Mouse (Mus musculus) ES-Bruce4 (cell line): ENCODE data around the gene Vps39.

Source experiments
- CTCF ChIP-seq: IDR thresholded peaks from one replicate; pipeline ENCODE4 v1.8.1; 2011; ENCODE audit warnings: low read depth, low read length
- EP300 ChIP-seq: IDR thresholded peaks from 2 replicates; pipeline ENCODE4 v1.6.1; 2011; ENCODE audit warnings: low read depth, low read length; ENCODE audit not compliant: insufficient read depth

DNA sequence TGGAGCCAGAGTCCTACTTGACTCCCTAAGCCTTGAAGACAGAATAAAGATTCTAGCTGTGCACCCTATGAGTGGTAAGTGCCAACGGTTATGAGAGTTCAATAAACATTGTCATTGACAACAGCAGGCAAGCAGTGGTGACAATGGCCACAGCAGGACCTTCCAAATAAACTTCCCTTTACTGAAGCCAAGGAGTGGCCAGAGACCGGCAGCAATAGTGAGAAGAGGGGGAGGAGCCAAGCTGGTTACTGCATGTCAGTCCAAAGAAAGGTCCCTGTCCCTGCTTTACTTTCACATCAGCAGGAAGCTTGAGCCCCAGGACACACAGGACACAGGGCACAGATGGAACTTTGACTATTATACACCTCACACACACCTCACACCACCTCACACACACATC is 56.8 kb downstream of the Vps39 start:
- TF ChIP-seq EP300 (no peak), CTCF (no peak)
